Mouse (Mus musculus): ENCODE measurements around the gene Dennd2a.

Gene Dennd2a

DNA sequence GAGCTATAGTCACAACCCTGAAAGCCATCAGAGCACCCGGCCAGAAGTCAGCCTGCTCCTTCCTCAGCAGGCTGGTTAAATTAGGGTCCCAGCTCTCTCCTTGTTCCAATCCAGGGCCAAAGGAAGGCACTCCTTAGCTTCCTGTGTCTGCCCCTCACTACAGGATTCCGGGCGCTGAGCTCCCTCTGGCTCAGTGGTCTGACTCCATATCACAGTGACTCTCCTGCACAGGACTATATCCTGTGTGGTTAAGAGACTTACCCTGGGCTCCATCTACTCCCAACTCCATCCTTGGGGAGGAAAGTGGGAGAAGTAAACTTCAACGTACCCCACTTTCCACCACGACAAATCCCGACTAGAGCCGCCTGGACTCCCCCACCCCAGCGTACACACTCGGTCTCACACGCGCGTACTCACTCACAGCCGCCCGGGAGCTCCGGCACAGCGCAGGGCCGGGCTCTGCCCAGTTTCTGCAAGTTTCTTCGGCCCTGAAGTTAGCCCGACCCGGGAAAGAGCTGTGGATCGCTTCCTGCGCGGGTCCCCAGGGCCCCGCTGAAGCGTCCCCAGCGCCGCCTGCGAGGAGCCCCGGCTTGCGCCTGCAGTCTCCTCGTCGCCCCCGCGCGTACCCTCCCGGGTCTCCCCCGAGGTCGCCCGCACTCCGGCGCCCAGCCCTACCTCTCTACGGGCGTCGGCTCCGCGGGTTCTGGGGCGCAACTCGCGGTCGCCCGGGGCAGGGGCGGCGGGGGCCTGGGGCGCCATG, 587 bp downstream of the Dennd2a start:
- DNase-seq, result peak; percentile 54 to 60

DNA sequence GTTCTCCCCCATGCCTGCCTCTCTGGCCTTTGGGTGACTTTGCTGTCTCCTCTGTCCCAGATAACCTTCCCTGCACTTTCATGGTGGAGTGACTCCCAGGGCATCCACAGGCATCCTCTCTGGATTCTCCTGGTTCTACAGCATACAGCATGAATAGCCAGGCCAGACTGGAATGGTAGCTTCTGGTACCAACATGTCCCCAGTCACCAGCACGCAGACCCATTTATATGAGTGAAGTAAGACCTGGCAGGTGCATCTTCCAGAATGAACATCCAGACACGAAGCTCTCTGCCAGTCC, 2.1 kb downstream of the Dennd2a start:
- no peak for DNase-seq

DNA sequence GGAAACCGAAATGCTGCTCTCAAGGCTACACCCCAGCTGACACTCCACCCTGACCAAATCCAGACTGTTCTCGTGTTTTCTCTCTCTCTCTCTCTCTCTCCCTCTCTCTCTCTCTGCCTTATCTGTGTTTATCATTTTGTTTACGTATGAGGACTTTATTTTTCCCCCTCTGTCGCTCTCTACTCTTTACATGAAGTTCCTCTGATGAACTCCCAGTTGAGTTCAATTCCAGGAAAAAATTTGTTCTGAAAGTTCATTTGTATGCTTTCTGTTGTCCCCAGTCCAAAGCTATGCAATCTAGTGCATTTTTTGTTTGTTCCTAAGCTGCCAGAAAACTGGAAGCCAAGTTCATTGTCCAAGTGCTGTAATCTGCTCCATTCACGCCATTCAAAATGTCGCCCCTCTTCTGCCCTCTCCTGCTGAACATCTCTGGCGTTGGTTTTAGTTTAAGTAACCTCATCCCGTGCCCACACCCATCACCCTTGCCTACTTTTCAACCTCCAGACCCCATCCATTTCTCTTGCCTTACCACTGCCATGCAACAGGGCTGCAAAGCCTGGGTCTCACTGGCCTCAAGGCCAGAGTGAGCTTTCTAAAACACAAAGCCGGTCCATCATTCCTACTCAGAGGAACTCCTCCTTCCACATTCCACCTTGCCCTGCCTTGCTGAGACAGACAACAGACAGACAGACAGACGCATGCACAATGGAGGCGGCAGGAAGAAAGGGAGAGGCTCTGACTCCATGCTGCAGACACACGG, 2.6 kb downstream of the Dennd2a start:
- no peak for DNase-seq

DNA sequence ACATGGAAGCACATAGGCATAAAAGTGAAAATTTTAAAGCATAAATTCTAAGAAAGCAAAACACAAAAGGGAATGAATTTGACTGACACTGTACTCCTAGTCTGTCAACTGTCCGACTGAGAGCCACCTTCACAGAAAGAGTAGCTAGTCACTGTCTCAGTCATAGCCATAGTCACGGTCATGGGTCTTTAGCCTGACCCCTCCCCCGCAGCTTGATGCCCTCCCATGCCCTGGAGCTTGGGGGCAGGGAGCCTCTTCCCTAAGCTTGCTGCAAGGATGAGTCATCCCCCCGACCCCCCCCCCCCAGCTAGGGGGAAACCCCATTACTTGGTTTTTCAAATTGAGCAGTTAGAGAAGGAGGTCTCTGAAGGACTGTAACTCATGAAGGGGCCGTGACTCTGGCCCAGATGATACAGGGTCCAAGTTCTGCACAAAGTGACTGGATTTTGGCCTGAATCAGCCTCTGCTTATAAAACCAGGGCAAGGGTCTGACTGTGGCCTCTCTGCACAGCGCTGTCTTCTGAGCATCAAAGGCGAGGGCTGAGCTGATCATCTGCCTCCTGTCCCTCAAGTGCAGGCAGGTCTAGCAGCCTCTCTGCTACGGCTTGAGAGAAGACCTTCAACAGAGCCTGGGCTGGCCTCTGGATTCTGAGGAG, 5.6 kb downstream of the Dennd2a start:
- DNase-seq, result no peak

DNA sequence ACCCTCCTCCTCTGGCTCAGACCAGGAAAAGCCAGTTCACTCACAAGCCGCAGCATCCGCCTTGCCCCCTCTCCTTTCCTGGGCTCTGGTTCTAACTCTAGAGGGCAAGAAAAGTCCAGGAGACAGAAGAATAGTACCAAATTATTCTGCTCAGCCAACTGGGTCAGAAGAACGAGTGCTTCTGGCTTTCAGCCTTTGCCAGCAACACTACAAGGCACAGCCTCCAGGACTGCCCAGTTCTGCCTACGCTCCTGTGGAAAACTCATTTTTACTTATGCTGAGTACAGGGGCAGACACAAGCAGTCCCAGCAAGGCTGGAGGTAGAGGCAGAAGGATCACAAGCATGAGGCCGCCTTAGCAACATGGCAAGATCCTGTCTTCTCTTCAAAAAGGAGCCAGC, 9.6 kb downstream of the Dennd2a start:
- DNase-seq, result no peak

DNA sequence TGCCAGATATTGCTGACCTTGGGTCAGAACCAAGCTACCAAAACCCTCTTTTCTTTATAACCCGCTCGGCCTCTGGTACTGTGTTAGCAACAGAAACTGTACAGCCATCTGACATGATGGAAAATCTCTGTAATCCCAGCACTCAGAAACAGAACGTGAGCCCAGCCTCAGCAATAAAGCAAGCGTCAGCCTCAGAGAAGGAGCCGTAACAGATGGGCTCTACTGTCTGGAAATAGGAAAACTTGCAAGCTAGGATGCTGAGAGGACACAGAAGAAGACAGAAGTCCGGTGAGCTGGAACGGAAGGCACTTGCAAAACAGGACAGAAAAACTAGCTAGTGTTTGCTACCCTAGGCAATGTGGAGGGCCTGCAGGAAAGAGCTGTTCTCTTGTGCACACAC, 12.2 kb downstream of the Dennd2a start:
- DNase-seq, result no peak

DNA sequence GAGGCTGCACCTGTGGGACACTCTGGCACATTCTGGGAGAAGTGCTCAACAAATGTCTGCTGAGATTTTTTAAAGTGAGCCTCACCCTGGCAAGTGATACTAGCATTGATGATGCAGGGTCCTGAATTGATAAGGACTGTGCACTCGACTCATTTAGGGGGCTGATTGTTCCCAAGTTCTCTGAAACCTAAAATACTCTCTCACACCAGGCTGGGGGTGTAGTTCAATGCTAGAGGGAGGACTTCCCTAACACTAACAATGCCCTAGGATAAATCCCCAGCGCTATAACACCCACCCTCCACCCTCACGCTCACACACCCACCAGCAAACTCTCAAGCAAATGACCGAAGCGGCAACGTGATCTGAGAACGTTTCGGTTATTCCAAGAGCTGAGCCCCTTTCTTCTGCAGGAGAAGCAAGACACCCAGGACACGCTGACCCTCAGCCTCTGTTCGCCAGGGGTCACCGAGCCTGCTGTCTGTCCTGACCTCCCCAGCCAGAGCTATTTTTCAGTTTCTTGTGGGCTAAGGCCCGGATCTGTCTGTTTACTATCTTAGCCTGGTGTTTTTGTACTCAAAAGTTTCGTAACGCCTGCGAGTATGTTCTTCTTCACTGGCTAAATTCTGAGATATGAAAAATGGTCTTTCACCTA, 13.8 kb downstream of the Dennd2a start:
- peak in 1 of 2 experiments; percentile 78 for DNase-seq

DNA sequence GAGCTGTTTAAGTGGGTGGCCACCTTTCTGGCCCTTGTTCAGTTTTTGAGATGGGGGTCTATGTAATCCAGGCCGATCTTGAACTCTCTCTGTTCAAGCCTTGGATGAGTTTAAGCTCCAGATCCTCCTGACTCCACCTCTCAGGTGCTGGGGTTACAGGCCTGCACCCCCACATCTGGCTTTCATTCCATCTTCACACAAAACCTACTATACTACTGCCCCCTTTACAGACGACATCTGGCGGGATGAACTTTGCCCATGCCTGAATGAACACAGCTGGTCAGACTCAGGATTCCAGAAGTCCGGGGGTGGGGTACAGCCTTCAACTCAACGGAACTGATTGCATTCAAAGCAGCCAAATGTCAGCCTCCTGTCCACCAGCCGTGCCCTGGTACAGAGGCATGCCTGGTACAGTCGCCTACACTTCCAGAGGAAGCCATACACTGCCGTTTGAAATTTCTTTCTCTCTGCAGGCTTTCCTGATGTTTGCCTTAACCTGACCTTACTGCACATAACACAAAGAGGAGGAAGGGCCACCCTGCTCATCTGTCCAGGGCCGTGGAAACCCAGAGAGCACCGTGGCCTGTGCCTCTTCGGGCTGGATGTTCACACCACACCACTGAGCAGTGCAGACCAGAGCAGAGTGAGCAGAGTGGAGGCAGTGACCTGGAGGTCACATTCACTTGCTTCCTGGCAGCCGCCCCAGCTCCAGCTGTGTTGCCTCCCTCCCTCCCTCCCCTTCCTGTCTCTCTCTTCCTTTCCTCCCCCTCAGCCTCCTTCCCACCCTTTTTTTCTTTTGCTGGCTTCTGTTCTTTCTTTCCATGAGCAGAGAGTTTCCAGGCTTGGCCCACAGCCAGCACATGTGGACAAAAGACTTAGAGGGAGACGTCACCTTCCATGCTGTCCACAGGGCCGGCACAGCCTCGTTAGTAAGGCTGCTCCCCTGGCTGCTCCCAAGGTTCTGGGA, 14.8 kb downstream of the Dennd2a start:
- peak; percentile 85 to 91 for DNase-seq

DNA sequence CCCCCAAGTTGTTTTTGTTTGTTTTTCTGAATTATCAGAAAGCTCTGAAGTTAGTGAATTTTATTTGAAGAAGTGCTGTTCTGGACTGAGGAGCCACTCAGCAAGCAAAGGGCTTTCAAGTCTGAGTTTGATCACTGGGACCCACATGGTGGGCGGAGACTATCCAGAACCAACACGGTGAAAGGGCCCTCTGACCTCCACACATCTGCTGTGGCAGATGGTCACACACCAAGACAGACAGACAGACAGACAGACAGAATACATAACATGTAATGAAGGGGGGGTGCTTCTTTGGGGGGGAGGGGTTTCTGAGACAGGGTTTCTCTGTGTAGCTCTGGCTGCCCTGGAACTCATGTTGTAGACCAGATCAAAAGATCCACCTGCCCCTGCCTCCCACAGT, 17.1 kb downstream of the Dennd2a start:
- no peak for DNase-seq

DNA sequence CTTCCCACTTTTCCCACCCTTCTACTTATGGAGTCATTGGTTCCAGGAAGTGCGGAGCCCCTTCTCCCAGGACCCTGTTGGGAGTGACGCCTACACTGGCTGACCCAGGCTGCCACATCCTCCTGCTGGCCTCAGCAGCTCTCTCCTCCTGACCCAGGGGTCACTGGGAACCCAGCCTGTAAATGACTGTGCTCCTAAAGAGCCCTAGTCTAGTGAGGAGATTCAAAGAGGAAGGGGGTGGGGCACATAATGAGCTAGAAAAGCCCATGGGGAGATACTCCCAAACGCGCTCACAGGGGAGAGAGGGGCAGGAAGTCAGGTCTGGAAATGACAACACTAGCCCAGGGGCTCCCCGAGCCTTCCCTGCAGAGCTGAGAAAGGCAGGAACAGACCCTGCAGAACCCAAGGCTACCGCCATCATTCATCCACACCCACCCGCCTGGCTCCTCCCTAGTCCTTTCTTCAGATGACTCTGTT, 17.9 kb downstream of the Dennd2a start:
- DNase-seq, result peak; percentile 55 to 81

DNA sequence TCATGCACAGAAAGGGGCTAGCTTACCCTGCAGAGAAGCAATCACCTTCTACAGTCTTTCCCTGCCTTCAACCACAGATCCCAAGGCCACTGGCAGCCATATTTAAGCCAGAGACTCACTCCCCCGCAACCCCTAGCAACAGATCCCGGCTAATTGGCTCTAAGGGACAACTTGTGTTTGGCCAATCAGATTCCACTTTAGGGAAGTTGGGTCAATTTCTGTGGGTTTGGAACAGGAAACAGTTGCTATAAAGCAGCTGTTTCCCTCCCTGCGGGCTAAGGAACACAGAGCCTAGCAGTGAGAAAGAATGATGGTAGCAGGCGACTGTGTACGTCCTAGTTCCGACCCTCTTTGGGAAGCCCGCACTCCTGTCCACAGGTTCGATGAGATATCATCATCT, 19.4 kb downstream of the Dennd2a start:
- no peak for DNase-seq

DNA sequence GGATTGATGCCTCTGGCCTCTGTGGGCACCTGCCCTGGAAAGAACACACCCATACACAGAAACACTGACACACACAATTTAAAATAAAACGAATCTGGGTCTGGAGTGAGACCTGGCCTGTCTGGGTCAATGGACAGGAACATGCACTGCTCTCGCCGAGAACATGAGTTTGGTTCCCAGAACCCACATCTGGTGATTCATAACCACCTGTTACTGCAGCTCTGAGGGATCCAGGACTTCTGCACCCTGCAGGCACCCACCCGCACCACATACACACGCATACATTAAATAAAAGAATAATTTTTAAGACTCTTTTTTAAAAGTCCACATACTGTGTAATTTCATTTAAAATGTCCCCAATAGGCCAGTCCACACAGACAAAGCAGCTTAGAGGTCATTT, 20.4 kb downstream of the Dennd2a start:
- DNase-seq, result no peak

DNA sequence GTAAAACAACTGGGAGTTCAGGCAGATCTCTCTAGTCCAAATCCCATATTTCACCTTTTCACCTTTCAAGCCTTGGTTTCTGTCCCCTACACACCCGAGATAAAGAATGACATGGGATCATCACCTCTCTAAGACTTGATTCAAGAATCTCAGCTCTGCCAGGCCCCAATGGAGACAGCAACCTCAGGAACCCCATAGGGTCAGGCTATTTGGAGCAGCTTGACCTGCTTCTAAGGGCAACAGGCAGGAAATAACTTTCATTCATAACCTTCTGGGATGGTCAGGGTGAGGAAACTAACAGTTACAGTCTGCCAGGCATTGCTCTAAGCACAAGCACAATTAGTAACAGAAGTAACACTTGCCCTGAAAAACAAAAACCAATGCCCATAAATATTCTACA, 21.0 kb downstream of the Dennd2a start:
- DNase-seq, result no peak

DNA sequence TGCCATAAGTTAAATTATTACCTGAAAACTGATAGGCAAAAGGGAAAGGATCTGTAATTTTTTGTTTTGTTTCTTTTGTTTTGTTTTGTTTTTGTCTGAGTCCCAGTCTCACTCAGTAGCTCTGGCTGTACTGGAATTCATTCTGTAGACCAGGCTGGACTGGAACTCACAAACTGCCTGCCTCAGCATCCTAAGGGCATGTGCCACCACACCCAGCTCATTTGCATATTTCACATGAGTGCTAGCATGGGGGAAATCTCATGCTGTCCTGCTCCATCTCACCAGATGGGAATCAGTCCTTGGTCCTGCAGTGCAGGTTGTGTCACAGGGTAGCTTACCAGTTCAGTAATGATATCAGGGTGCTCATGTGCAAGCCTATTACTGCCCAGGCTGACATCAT, 22.7 kb downstream of the Dennd2a start:
- DNase-seq, result no peak

DNA sequence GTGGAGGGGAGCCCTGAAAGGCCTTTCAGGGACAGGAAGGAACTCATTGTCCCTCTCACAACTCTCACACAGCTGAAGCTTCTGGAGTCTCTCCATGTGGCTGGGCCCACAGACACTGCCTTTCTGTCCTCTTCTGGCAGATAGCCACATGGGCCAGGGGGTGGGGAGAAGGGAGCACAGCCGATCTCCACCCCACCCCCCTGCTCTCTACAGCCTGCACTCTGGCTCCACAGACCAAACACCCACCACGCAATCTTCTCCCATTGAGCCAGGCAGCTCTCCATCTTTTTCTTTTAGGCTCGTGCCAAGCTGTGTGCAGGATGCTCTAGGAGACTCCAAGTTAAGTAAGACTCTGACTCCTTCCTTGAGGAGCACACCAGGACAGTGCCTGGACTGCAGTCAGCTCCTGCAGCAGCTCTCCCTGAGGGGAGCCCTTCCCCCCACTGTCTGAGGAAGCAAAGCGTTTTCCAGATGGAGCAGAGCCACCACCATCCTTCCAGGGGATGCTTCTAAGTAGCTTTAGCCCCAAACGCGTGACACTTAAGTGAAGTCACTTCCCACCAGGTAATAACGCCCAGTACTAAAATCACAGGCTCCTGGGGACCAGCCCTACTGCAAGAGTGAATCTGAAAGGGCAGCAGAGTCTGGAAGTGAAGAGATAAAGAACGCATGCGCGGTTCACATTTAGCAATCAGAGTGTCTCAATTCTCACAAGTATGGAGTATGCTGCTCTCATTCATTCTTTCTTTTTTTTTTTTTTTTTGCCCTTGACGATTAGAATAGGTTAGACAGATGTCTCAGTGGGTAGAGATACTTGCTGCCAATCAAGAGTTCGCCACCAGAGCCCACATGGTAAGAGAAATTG, 28.8 kb downstream of the Dennd2a start:
- DNase-seq, result peak; percentile 72 to 86

DNA sequence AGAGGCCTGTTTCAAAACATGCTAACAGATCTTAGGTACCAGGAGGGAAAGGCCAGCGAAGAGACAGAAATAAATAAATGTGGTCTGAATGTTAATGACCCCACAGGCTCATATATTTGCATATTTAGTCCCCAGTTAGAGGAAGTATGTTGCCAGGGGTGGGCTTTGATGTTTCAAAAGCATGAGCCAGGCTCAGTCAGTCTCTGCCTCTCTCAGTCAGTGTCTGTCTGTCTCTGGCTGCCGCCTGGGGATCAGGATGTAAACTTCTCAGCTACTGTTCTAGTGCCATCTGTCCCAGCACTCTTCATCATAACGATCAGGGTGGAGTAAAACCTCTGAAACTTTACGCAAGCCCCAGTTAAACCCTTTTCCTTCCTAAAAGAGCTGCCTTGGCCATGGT, 29.9 kb downstream of the Dennd2a start:
- peak in 1 of 2 experiments; percentile 19 for DNase-seq

DNA sequence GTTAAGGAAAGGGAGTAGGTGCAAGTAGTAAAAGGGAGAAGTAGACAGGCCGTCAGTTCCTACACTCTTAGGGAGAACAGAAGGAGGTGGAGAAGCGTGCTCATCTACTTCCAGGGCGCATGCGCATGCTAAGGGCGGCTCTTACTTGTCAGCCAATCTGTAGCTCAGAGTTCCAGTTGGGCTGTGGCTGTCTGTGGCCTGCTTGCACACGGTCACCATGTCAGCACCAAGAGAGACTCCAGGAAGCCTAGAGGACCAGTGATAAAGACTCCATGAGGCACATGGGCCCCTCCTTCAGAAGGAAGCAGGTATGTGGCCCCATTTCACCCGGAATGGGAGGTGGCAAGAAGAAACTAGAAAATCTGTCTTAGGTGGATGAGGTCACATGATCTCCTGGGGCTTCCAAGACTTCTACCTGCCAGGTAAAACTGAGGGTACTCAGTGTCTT, 30.3 kb downstream of the Dennd2a start:
- peak in 1 of 2 experiments; percentile 28 for DNase-seq

DNA sequence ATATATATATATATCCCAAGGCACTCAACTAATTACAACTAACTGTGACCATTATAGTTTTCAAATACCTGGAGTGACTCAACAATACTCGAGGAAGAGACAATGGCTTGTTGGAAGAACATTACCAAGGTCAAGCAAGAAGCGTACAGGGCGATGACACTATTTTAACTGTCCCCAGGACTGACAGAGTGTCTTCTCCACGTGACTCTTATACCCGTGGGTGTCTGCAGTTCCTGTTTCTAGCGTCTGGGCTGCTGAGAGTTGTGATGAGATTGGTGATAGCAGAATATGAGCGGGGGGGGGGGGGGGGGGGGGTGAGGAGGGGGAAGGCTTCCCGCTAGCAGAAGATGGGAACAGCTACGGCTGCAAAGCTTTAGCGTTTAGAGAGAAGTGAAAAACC, 30.9 kb downstream of the Dennd2a start:
- peak in 1 of 2 experiments; percentile 24 for DNase-seq

DNA sequence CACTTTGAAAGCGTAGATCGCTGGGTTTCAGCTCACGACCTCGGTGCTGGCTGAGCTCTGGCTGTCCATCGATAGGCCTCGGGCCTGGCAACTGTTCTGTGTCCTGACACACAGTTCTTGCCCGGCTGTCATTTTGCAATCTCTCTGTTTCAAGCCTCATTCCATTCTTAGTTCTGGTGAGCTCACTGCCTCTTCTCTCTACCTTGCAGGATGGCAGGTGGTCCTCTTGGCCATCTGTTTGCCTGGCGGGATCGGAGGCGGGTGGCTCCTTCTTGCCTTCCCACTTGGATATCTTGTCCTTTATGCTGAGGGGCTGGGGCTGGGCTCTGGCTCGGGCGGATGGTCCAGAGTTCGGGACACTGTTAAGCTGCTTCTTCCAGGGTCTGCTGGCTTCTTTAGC, 34.5 kb downstream of the Dennd2a start:
- no peak for DNase-seq

DNA sequence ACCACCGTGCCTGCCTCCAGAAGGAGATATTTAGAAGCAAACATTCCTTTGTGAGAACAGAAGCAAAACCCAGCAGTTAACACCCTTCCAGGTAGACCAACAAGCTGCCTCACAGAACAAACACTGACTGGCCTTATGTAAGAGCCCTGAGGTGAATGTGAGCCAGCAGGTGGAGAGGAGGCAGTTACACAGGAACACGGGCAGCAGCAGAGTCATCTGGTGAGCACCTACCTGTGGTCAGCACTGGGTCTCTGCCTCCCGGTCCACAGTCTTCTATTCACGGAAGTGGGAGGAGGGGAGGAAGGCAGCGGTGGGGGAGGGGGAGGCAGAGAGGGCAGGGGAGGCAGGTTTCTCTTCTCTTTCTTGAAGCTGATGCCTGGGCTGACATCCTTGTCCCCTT, 35.2 kb downstream of the Dennd2a start:
- DNase-seq, result peak; percentile 17 to 58

DNA sequence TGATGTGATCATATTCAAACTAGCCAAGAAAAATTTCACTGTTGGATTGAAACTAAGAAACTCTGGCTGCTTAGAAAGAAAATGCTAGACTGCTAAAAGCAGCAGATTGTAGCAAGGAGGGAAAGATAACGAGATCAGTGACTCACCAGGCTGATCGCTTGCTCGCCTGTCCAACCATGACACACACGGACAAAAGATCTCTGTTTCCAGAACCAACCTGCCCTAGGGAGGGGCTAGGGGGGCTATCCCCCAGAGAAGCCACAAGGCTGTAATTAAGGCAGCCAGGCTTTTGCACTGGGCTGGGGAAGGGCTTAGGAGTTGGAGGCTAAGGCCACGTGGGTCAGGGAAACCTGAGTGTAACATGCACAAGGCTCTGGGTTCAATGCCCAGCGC, 41.9 kb downstream of the Dennd2a start:
- DNase-seq, result no peak
